Mouse (Mus musculus) NIH3T3 (cell line): ENCODE results near the gene Aqp6.

ENCODE experiments used
- DNase-seq: peaks from one replicate; pipeline ENCODE4 v3.0.0-alpha.2; 2012; ENCODE audit warnings: low read depth

The Aqp6 gene

GRCm38 (mm10) chr15:99597596-99597995 lies 3.6 kb upstream of the Aqp6 start:
- DNase-seq = no peak

GRCm38 (mm10) chr15:99599245-99600070 lies 1.7 kb upstream of the Aqp6 start:
- no peak for DNase-seq

- DNase-seq = no peak
Observed at GRCm38 (mm10) chr15:99601823-99602120, 572 bp downstream of the Aqp6 start.

- no peak for DNase-seq
Observed at GRCm38 (mm10) chr15:99602206-99602820, 1.1 kb downstream of the Aqp6 start.

- no peak for DNase-seq
Observed at GRCm38 (mm10) chr15:99603216-99603615, 2.0 kb downstream of the Aqp6 start.

GRCm38 (mm10) chr15:99605595-99605994 lies 4.4 kb downstream of the Aqp6 start:
- no peak for DNase-seq

- peak; percentile 46 for DNase-seq
Observed at GRCm38 (mm10) chr15:99606515-99606914, 5.3 kb downstream of the Aqp6 start.

GRCm38 (mm10) chr15:99607388-99608113 lies 6.4 kb downstream of the Aqp6 start:
- no peak for DNase-seq

GRCm38 (mm10) chr15:99608382-99609125 lies 7.4 kb downstream of the Aqp6 start:
- no peak for DNase-seq

- no peak for DNase-seq
Observed at GRCm38 (mm10) chr15:99611563-99611962, 10.4 kb downstream of the Aqp6 start.

GRCm38 (mm10) chr15:99614273-99614672 lies 13.1 kb downstream of the Aqp6 start:
- DNase-seq = no peak

- peak; percentile 96 for DNase-seq
Observed at GRCm38 (mm10) chr15:99614753-99615152, 13.6 kb downstream of the Aqp6 start.

- DNase-seq = peak; percentile 87
Observed at GRCm38 (mm10) chr15:99615246-99615645, 14.0 kb downstream of the Aqp6 start.

- DNase-seq = no peak
Observed at GRCm38 (mm10) chr15:99618595-99618994, 17.4 kb downstream of the Aqp6 start.

- peak; percentile 57 for DNase-seq
Observed at GRCm38 (mm10) chr15:99619821-99620220, 18.6 kb downstream of the Aqp6 start.

GRCm38 (mm10) chr15:99622063-99622462 lies 20.9 kb downstream of the Aqp6 start:
- DNase-seq = no peak

- peak; percentile 59 for DNase-seq
Observed at GRCm38 (mm10) chr15:99631618-99632017, 30.4 kb downstream of the Aqp6 start.

- DNase-seq = no peak
Observed at GRCm38 (mm10) chr15:99634702-99635101, 33.5 kb downstream of the Aqp6 start.

GRCm38 (mm10) chr15:99637405-99638123 lies 36.4 kb downstream of the Aqp6 start:
- no peak for DNase-seq

- no peak for DNase-seq
Observed at GRCm38 (mm10) chr15:99638124-99638485, 36.9 kb downstream of the Aqp6 start.

- no peak for DNase-seq
Observed at GRCm38 (mm10) chr15:99642622-99643021, 41.4 kb downstream of the Aqp6 start.

GRCm38 (mm10) chr15:99643832-99644231 lies 42.6 kb downstream of the Aqp6 start:
- DNase-seq = no peak
